Mouse (Mus musculus): ENCODE measurements around the gene Slc39a7. TPM values are rescaled to one million over a fixed set of nuclear protein-coding genes. Genes with fewer than 3 reads are reported as not detected.

Slc39a7 gene
- 0.11 TPM for polyA plus RNA-seq (2014; fragmentation: Illumina TruSeq; extraction: RNeasy Lipid Tissue Mini Kit (QIAGEN cat#74804); ENCODE audit: low read depth, low replicate concordance)

DNA sequence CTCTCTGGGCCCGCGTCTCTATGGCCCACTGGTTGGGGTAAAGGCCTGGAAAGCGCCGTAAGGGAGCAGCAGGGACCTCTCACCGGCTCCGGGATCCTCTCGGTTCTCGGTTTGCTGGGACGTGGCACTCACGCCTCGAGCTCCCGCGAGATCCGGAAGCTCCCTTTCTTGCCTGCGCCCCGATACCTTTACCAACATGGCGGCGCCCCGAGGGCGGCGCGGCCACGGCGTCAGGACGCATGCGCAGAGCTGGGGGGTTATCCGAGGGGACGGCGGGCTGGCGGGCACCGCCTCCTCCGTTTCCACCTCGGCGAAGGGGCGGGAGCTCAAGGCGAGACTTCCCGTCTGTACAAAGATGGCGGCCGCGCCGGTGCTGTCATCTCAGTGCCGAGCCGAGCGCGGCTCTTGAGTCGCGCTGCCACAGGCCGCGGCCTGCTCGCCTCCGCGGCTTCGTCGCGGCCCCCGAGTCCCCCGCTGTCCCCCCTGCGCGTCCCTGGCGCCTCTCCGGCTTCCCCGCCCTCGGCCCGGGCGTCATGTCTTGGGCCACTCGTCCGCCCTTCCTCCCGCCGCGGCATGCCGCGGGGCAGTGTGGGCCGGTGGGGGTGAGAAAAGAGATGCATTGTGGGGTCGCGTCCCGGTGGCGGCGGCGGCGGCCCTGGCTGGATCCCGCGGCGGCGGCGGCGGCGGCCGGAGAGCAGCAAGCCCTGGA lies at the start of gene Slc39a7, which contains the start of gene Rxrb:
Gene Slc39a7 (minus strand): TSS at position 218 of the 709 bp plus-strand sequence.
Gene Rxrb (plus strand): TSS at position 348 of the 709 bp plus-strand sequence.

DNA sequence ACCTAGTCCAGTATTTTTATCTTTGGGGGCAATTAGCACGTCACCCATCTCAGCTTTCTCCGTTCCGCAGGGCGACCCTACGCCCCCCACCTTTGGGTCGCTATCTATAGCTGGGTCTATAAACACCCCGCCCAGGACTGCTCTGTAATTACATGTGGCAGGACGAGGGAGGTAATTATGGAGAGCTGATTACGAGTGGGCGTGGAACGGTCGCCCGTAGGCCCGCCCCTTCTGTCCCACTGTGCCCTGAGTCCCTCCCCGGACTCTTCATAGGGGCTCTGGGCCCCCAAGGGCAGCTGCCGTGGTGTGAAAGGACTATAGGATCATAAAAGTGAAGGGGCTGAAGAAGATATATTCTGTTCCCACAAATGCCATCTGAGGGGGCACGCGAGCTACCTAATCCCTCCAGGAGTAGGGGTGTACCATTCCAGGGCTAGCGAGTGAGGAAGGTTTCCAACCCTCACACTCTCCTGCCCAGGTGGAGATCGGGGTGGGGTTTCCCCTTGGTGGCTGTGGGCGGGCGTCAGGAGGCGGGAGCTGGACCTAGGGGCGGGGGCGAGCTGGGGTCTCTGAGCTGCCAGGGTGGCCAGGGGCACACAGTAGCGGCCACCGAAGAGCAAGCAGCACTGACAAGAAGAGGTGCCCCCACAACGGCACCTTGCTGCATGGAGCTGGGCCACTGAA lies 7.5 kb upstream of the Slc39a7 start, which contains the start of gene Col11a2:
Gene Col11a2 (plus strand): TSS at position 560 of the 684 bp plus-strand sequence.

DNA sequence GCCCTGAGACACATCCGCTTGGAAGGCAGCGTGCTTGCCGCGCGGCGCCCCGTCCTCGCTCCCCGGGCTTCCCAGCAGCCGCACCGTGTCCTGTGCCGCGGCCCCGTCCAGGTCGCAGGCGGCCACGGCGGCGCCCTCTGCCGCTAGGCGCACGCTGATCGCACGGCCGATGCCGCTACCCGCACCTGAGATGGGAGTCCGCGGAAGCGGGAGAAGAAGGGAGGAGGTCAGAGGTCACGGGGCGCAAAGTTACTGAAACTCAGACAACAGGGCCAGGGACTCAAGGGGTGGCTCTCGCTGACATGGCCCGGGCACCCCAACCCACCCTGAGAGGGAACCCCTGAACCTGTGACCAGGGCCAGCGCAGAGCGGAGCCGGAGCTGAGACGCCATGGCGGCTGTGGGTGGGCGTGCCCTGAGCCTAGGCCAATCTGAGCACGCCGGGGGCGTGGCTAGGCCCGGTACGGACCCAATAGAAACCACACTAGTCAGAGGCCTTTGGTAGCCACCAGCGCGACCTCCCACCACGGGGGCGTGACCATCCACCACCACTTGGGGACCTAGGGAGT lies 3.7 kb downstream of the Slc39a7 start, which contains the start of gene H2-Ke6:
Gene H2-Ke6 (minus strand): TSS at position 405 of the 568 bp plus-strand sequence.

DNA sequence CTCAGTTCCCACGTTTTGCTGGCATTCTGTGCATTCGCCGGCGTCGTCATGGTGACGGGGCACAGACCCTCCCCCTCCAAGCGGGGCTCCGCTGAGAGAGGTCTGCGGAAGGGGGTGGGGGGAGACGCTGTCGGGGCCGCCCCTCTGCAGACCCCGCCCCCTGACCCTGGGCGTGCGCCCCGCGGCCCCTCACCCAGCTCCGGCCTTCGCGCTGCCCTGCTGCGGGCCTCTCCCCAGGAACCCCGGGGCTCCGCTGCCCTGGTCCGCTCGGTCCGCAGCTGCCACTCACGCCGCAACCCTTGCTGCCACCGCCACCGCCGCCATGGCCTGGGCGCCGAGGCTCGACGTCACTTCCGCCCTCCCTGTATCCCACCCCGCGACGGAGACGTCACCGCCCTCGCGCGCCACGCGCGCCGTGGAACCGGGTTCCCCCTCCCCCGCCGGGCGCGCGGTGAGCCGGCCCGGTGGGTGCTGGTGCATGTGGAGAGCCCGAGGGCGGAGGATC lies 7.1 kb downstream of the Slc39a7 start, which contains the start of gene Ring1:
Gene Ring1 (minus strand): TSS at position 364 of the 505 bp plus-strand sequence.

DNA sequence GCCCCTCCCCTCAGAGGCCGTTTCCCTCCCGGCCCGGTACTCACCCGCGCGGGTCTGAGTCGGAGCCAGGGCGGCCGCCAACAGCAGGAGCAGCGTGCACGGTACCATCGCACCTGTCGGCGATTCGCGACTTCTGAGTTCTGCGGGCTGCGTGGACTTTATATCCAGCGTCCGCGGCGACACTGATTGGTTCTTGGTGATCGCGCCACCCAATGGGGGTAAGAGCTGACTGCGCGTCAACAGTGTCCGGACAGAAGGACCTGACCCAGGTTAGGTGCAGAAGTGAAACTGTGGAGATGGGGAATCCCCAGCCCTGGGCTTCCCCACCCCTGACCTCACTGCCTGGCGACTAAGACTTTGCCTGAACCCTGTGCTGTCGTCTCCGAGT lies 31.3 kb downstream of the Slc39a7 start, which contains the start of gene H2-K1:
Gene H2-K1 (minus strand): TSS at position 198 of the 388 bp plus-strand sequence.

Other genes with a start within 250 kb of the Slc39a7 start
- gene Angptl4, start 249.9 kb downstream of the Slc39a7 start, polyA plus RNA-seq (2014; fragmentation: Illumina TruSeq; extraction: RNeasy Lipid Tissue Mini Kit (QIAGEN cat#74804); ENCODE audit: low read depth, low replicate concordance): 0.36 TPM
- gene Kank3, start 221.2 kb downstream of the Slc39a7 start, polyA plus RNA-seq (2014; fragmentation: Illumina TruSeq; extraction: RNeasy Lipid Tissue Mini Kit (QIAGEN cat#74804); ENCODE audit: low read depth, low replicate concordance): 15.3 TPM
- 54.7 TPM for gene Rps28, start 207.1 kb downstream of the Slc39a7 start, polyA plus RNA-seq (2014; fragmentation: Illumina TruSeq; extraction: RNeasy Lipid Tissue Mini Kit (QIAGEN cat#74804); ENCODE audit: low read depth, low replicate concordance)
- gene Ndufa7, start 207.1 kb downstream of the Slc39a7 start, polyA plus RNA-seq (2014; fragmentation: Illumina TruSeq; extraction: RNeasy Lipid Tissue Mini Kit (QIAGEN cat#74804); ENCODE audit: low read depth, low replicate concordance): 19.3 TPM
- gene Cd320, start 188.6 kb downstream of the Slc39a7 start, polyA plus RNA-seq (2014; fragmentation: Illumina TruSeq; extraction: RNeasy Lipid Tissue Mini Kit (QIAGEN cat#74804); ENCODE audit: low read depth, low replicate concordance): 36.7 TPM
- gene Gm7029, start 157.8 kb downstream of the Slc39a7 start, polyA plus RNA-seq (2014; fragmentation: Illumina TruSeq; extraction: RNeasy Lipid Tissue Mini Kit (QIAGEN cat#74804); ENCODE audit: low read depth, low replicate concordance): not detected
- gene Kifc1, start 141.0 kb downstream of the Slc39a7 start, polyA plus RNA-seq (2014; fragmentation: Illumina TruSeq; extraction: RNeasy Lipid Tissue Mini Kit (QIAGEN cat#74804); ENCODE audit: low read depth, low replicate concordance): 3.2 TPM
- gene Platr17, start 126.5 kb downstream of the Slc39a7 start, polyA plus RNA-seq (2014; fragmentation: Illumina TruSeq; extraction: RNeasy Lipid Tissue Mini Kit (QIAGEN cat#74804); ENCODE audit: low read depth, low replicate concordance): 0.48 TPM
- 31.5 TPM for gene Daxx, start 122.3 kb downstream of the Slc39a7 start, polyA plus RNA-seq (2014; fragmentation: Illumina TruSeq; extraction: RNeasy Lipid Tissue Mini Kit (QIAGEN cat#74804); ENCODE audit: low read depth, low replicate concordance)
- gene Tapbp, start 115.8 kb downstream of the Slc39a7 start, polyA plus RNA-seq (2014; fragmentation: Illumina TruSeq; extraction: RNeasy Lipid Tissue Mini Kit (QIAGEN cat#74804); ENCODE audit: low read depth, low replicate concordance): 25.5 TPM
- 3.0 TPM for gene Zbtb22, start 115.8 kb downstream of the Slc39a7 start, polyA plus RNA-seq (2014; fragmentation: Illumina TruSeq; extraction: RNeasy Lipid Tissue Mini Kit (QIAGEN cat#74804); ENCODE audit: low read depth, low replicate concordance)
- 6.7 TPM for gene Rgl2, start 102.1 kb downstream of the Slc39a7 start, polyA plus RNA-seq (2014; fragmentation: Illumina TruSeq; extraction: RNeasy Lipid Tissue Mini Kit (QIAGEN cat#74804); ENCODE audit: low read depth, low replicate concordance)
- gene Pfdn6, start 91.3 kb downstream of the Slc39a7 start, polyA plus RNA-seq (2014; fragmentation: Illumina TruSeq; extraction: RNeasy Lipid Tissue Mini Kit (QIAGEN cat#74804); ENCODE audit: low read depth, low replicate concordance): 14.6 TPM
- gene Wdr46, start 91.0 kb downstream of the Slc39a7 start, polyA plus RNA-seq (2014; fragmentation: Illumina TruSeq; extraction: RNeasy Lipid Tissue Mini Kit (QIAGEN cat#74804); ENCODE audit: low read depth, low replicate concordance): 1.1 TPM
- gene B3galt4, start 80.2 kb downstream of the Slc39a7 start, polyA plus RNA-seq (2014; fragmentation: Illumina TruSeq; extraction: RNeasy Lipid Tissue Mini Kit (QIAGEN cat#74804); ENCODE audit: low read depth, low replicate concordance): 0.25 TPM
- 6.9 TPM for gene Vps52, start 75.9 kb downstream of the Slc39a7 start, polyA plus RNA-seq (2014; fragmentation: Illumina TruSeq; extraction: RNeasy Lipid Tissue Mini Kit (QIAGEN cat#74804); ENCODE audit: low read depth, low replicate concordance)
- gene Rps18, start 75.7 kb downstream of the Slc39a7 start, polyA plus RNA-seq (2014; fragmentation: Illumina TruSeq; extraction: RNeasy Lipid Tissue Mini Kit (QIAGEN cat#74804); ENCODE audit: low read depth, low replicate concordance): 19.7 TPM
- 48.0 TPM for gene H2-K1, start 31.3 kb downstream of the Slc39a7 start, polyA plus RNA-seq (2014; fragmentation: Illumina TruSeq; extraction: RNeasy Lipid Tissue Mini Kit (QIAGEN cat#74804); ENCODE audit: low read depth, low replicate concordance)
- 1.3 TPM for gene Ring1, start 7.0 kb downstream of the Slc39a7 start, polyA plus RNA-seq (2014; fragmentation: Illumina TruSeq; extraction: RNeasy Lipid Tissue Mini Kit (QIAGEN cat#74804); ENCODE audit: low read depth, low replicate concordance)
- gene H2-Ke6, start 3.6 kb downstream of the Slc39a7 start, polyA plus RNA-seq (2014; fragmentation: Illumina TruSeq; extraction: RNeasy Lipid Tissue Mini Kit (QIAGEN cat#74804); ENCODE audit: low read depth, low replicate concordance): 2.2 TPM
- 0.55 TPM for gene Rxrb, start 130 bp upstream of the Slc39a7 start, polyA plus RNA-seq (2014; fragmentation: Illumina TruSeq; extraction: RNeasy Lipid Tissue Mini Kit (QIAGEN cat#74804); ENCODE audit: low read depth, low replicate concordance)
- 0.07 TPM for gene Col11a2, start 7.8 kb upstream of the Slc39a7 start, polyA plus RNA-seq (2014; fragmentation: Illumina TruSeq; extraction: RNeasy Lipid Tissue Mini Kit (QIAGEN cat#74804); ENCODE audit: low read depth, low replicate concordance)
- not detected for gene H2-Oa, start 60.7 kb upstream of the Slc39a7 start, polyA plus RNA-seq (2014; fragmentation: Illumina TruSeq; extraction: RNeasy Lipid Tissue Mini Kit (QIAGEN cat#74804); ENCODE audit: low read depth, low replicate concordance)
- 1.9 TPM for gene H2-DMa, start 87.9 kb upstream of the Slc39a7 start, polyA plus RNA-seq (2014; fragmentation: Illumina TruSeq; extraction: RNeasy Lipid Tissue Mini Kit (QIAGEN cat#74804); ENCODE audit: low read depth, low replicate concordance)
- 414 TPM for gene Brd2, start 91.0 kb upstream of the Slc39a7 start, polyA plus RNA-seq (2014; fragmentation: Illumina TruSeq; extraction: RNeasy Lipid Tissue Mini Kit (QIAGEN cat#74804); ENCODE audit: low read depth, low replicate concordance)
- gene H2-DMb2, start 111.6 kb upstream of the Slc39a7 start, polyA plus RNA-seq (2014; fragmentation: Illumina TruSeq; extraction: RNeasy Lipid Tissue Mini Kit (QIAGEN cat#74804); ENCODE audit: low read depth, low replicate concordance): not detected
- gene H2-DMb1, start 121.4 kb upstream of the Slc39a7 start, polyA plus RNA-seq (2014; fragmentation: Illumina TruSeq; extraction: RNeasy Lipid Tissue Mini Kit (QIAGEN cat#74804); ENCODE audit: low read depth, low replicate concordance): 4.0 TPM
- 0.25 TPM for gene Tap1, start 155.9 kb upstream of the Slc39a7 start, polyA plus RNA-seq (2014; fragmentation: Illumina TruSeq; extraction: RNeasy Lipid Tissue Mini Kit (QIAGEN cat#74804); ENCODE audit: low read depth, low replicate concordance)
- gene Psmb9, start 156.1 kb upstream of the Slc39a7 start, polyA plus RNA-seq (2014; fragmentation: Illumina TruSeq; extraction: RNeasy Lipid Tissue Mini Kit (QIAGEN cat#74804); ENCODE audit: low read depth, low replicate concordance): 1.2 TPM
- gene Psmb8, start 166.0 kb upstream of the Slc39a7 start, polyA plus RNA-seq (2014; fragmentation: Illumina TruSeq; extraction: RNeasy Lipid Tissue Mini Kit (QIAGEN cat#74804); ENCODE audit: low read depth, low replicate concordance): 0.14 TPM
- not detected for gene Tap2, start 171.8 kb upstream of the Slc39a7 start, polyA plus RNA-seq (2014; fragmentation: Illumina TruSeq; extraction: RNeasy Lipid Tissue Mini Kit (QIAGEN cat#74804); ENCODE audit: low read depth, low replicate concordance)
- 0.11 TPM for gene H2-Ob, start 207.2 kb upstream of the Slc39a7 start, polyA plus RNA-seq (2014; fragmentation: Illumina TruSeq; extraction: RNeasy Lipid Tissue Mini Kit (QIAGEN cat#74804); ENCODE audit: low read depth, low replicate concordance)
- 5.3 TPM for gene H2-Ab1, start 226.0 kb upstream of the Slc39a7 start, polyA plus RNA-seq (2014; fragmentation: Illumina TruSeq; extraction: RNeasy Lipid Tissue Mini Kit (QIAGEN cat#74804); ENCODE audit: low read depth, low replicate concordance)